Mouse (Mus musculus): ENCODE data around the gene Nmt2. TPM values are rescaled to one million over a fixed set of nuclear protein-coding genes. Genes with fewer than 3 reads are reported as not detected.

The Nmt2 gene
- polyA plus RNA-seq, 1 experiment from 2014 or later, result 38.8 TPM

DNA sequence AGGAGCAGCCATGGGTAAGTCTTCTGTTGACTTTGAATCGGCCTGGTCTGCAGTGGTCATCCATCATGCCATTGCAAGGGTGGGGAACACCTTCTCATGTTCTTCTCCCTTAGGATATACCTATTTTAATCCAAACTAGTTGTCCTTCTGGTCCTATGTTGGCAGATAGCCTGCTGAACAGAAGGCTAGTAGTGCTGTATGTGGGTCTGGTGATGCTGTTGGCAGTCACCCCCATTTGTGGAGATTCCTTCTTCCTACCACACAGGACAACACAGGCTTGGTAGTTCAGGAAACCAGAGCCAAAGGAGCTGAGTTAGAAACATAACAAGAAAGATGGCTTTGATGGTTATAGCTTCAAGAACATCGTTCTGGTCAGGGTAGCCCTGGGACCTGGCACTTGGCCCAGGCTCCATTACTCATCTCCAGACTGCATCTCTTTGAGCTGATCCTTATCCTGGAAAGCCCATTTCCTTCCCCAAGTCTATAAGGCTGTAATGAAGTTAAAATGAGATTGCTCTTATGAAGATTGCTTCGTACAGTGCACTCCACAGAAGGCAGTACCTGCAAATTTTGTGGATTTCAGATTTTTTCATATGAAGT, 21.5 kb downstream of the Nmt2 start:
- Histone ChIP-seq H3K4me1 (replicated peaks; ENCODE audit: control insufficient read depth, insufficient read depth, low read length) (no peaks in the 10 kb centered on the region), H3K27ac (ENCODE audit: low read length) (no peak overlapping the region), H3K9ac (ENCODE audit: low read length) (no peak overlapping the region), H3K4me3 (ENCODE audit: low read length) (no peak overlapping the region), H3K4me2 (ENCODE audit: low read depth, low read length) (no peak overlapping the region), H3K27me3 (ENCODE audit: control insufficient read depth, insufficient read depth, low read depth, low read length) (no peaks in the 10 kb centered on the region), H3K36me3 (ENCODE audit: control insufficient read depth, insufficient read depth, low read length) (peaks cover 4% of the 10 kb centered on the region), H3K9me3 (ENCODE audit: control insufficient read depth, low read length) (no peaks in the 10 kb centered on the region)
- WGBS, result 49% methylated on average over 3 of the region's 3 CpGs
- ATAC-seq (ENCODE audit: low read depth), result no peak

DNA sequence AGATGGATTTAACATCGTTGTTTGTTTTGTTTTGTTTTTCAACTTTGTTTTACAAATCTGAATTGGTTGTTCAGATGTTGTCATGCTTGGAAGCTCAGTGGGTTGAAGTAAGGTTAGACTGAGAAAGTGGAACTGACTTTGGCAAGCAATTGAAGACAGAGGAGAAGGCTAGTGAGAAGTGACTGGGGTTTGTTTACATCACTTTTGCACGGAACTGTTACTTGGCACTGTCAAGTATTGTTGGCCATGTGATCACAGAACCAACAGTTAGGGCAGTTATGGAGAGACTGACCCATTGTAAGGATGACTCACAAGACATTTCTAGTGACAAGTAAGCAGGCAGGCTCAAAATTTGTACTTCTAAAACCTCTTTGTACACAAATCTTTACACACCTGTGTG, 39.1 kb downstream of the Nmt2 start:
- Histone ChIP-seq H3K4me1 (replicated peaks; ENCODE audit: control insufficient read depth, insufficient read depth, low read length) (no peaks in the 10 kb centered on the region), H3K4me3 (ENCODE audit: low read length) (no peak overlapping the region), H3K9me3 (ENCODE audit: control insufficient read depth, low read length) (no peaks in the 10 kb centered on the region), H3K9ac (ENCODE audit: low read length) (no peak overlapping the region), H3K4me2 (ENCODE audit: low read depth, low read length) (no peak overlapping the region), H3K36me3 (ENCODE audit: control insufficient read depth, insufficient read depth, low read length) (peaks cover 20% of the 10 kb centered on the region), H3K27me3 (ENCODE audit: control insufficient read depth, insufficient read depth, low read depth, low read length) (no peaks in the 10 kb centered on the region), H3K27ac (ENCODE audit: low read length) (no peak overlapping the region)
- 54% methylated on average over 2 of the region's 2 CpGs for WGBS
- no peak for ATAC-seq (ENCODE audit: low read depth)

DNA sequence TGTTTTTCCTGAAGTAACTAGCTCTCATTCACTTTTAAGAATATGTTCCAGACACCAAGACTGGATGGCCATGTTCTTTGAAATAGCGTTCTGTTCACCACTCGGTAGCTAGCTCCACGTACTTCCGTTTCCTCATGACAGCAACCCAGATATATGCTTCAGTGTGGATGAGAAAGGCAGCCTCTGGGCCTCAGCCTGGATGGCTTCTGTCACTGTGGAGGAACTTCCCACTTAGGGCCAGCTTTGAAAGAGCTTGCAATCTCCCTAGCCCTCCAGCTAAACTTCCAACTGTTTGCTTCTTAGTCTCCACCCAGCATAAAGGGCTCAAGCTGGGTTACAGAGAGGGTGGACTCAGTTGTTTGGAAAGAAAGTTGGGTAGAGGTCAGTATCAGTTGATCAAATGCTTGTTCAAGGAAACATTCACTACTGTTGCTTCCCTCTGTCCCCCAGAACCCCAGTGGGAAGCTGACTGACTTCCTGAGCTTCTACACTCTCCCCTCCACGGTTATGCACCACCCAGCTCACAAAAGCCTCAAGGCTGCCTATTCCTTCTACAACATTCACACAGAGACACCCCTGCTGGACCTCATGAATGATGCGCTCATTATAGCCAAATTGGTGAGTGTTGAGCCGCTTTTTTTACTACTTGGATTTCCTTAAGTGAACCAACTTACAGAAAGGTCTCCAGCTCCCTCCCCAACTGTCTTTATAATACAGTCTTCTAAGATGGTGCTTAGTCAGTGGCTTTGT, 40.5 kb downstream of the Nmt2 start:
- no peak overlapping the region for H3K4me3 ChIP-seq (ENCODE audit: low read length)
- H3K27ac ChIP-seq (ENCODE audit: low read length), result no peak overlapping the region
- H3K9me3 ChIP-seq (ENCODE audit: control insufficient read depth, low read length), result no peaks in the 10 kb centered on the region
- peaks cover 23% of the 10 kb centered on the region for H3K36me3 ChIP-seq (ENCODE audit: control insufficient read depth, insufficient read depth, low read length)
- WGBS, result 91% methylated on average over 7 of the region's 7 CpGs
- H3K27me3 ChIP-seq (ENCODE audit: control insufficient read depth, insufficient read depth, low read depth, low read length), result no peaks in the 10 kb centered on the region
- no peak overlapping the region for H3K4me2 ChIP-seq (ENCODE audit: low read depth, low read length)
- H3K4me1 ChIP-seq (replicated peaks; ENCODE audit: control insufficient read depth, insufficient read depth, low read length), result no peaks in the 10 kb centered on the region
- no peak for ATAC-seq (ENCODE audit: low read depth)
- no peak overlapping the region for H3K9ac ChIP-seq (ENCODE audit: low read length)

DNA sequence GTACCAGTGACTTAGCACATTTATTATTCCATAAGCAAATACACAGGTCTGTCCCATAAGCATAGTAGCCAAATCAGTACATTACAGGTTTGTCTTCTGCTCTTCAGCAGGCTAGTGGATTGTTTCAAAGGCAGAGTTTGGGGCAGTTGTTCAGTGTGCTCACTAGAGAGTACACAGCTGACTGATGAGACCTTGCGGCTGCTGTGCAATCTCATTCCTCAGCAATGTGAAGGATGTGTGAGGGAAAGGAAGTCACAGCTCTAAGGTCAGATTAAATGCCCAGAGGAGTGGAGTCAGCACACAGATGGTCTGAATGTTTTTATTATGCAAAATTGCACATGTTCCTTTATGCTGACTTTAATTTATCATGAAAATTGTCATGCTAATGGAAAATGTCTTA, 42.5 kb downstream of the Nmt2 start:
- Histone ChIP-seq H3K4me1 (replicated peaks; ENCODE audit: control insufficient read depth, insufficient read depth, low read length) (peaks cover 12% of the 10 kb centered on the region), H3K27ac (ENCODE audit: low read length) (no peak overlapping the region), H3K4me3 (ENCODE audit: low read length) (no peak overlapping the region), H3K27me3 (ENCODE audit: control insufficient read depth, insufficient read depth, low read depth, low read length) (no peaks in the 10 kb centered on the region), H3K9me3 (ENCODE audit: control insufficient read depth, low read length) (no peaks in the 10 kb centered on the region), H3K9ac (ENCODE audit: low read length) (no peak overlapping the region), H3K4me2 (ENCODE audit: low read depth, low read length) (no peak overlapping the region), H3K36me3 (ENCODE audit: control insufficient read depth, insufficient read depth, low read length) (peaks cover 23% of the 10 kb centered on the region)
- WGBS, result 69% methylated on average over 1 of the region's 1 CpGs
- ATAC-seq (ENCODE audit: low read depth), result no peak

DNA sequence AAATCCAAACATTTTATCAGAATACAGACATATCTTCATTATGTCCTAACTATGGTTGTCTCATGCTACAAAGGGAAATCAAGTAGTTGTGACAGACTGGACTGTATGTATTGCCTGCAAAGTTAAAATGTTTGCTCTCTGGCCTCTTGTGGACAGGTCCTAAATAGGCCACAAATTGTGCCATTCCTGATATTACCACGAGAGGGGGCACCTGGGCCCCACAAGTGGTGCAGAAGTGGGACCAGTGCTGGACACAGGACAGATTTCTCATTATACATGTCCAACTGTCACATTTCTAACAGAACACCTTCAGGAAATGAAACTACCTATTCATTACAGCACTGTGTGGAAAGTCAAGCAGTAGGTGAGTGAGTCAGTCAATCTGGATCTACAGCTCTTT, 43.3 kb downstream of the Nmt2 start:
- H3K4me2 ChIP-seq (ENCODE audit: low read depth, low read length), result no peak overlapping the region
- H3K9me3 ChIP-seq (ENCODE audit: control insufficient read depth, low read length), result no peaks in the 10 kb centered on the region
- no peak; the same call in 1 of the 2 replicates for ATAC-seq (ENCODE audit: low read depth)
- H3K4me3 ChIP-seq (ENCODE audit: low read length), result no peak overlapping the region
- H3K27me3 ChIP-seq (ENCODE audit: control insufficient read depth, insufficient read depth, low read depth, low read length), result no peaks in the 10 kb centered on the region
- WGBS, result 34% methylated on average over 1 of the region's 1 CpGs
- H3K4me1 ChIP-seq (replicated peaks; ENCODE audit: control insufficient read depth, insufficient read depth, low read length), result peaks cover 16% of the 10 kb centered on the region
- no peak overlapping the region for H3K9ac ChIP-seq (ENCODE audit: low read length)
- H3K27ac ChIP-seq (ENCODE audit: low read length), result no peak overlapping the region
- peaks cover 23% of the 10 kb centered on the region for H3K36me3 ChIP-seq (ENCODE audit: control insufficient read depth, insufficient read depth, low read length)

DNA sequence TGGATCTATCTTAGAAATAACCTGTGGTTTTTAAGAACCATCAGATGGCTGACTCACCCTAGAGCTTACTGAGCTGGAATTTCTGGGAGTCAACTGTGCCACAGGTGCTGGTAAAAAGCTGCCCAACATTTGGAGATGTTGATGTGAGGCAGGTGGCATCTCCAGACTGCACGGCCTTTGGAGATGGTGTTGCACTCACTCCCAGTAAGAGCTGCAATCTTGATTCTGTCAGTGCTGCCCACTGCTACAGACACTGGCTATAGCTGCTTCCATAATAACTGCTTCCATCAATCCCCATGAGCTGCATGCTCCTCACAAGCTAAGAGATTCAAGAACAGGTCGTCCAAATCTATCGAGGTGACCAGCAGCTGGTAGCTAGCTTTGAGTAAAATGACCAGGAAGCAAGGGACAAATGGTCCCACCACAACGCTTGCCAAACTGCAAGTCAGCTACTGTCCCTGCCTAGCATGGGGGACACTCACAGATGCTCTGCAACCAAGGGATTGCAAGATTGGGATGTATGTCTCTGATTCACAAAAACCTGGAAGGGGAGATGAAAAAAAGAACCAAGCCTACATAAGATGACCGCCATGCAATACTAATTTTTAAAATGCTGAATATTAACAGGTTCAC, 47.2 kb downstream of the Nmt2 start:
- no peak for ATAC-seq (ENCODE audit: low read depth)
- peak overlapping the region; percentile 70 for H3K4me2 ChIP-seq (ENCODE audit: low read depth, low read length)
- H3K27ac ChIP-seq (ENCODE audit: low read length), result no peak overlapping the region
- WGBS, result 74% methylated on average over 5 of the region's 5 CpGs
- peaks cover 16% of the 10 kb centered on the region for H3K4me1 ChIP-seq (replicated peaks; ENCODE audit: control insufficient read depth, insufficient read depth, low read length)
- H3K36me3 ChIP-seq (ENCODE audit: control insufficient read depth, insufficient read depth, low read length), result peaks cover 11% of the 10 kb centered on the region
- H3K9ac ChIP-seq (ENCODE audit: low read length), result peak overlapping the region; percentile 79
- H3K9me3 ChIP-seq (ENCODE audit: control insufficient read depth, low read length), result no peaks in the 10 kb centered on the region
- H3K27me3 ChIP-seq (ENCODE audit: control insufficient read depth, insufficient read depth, low read depth, low read length), result peaks cover 2% of the 10 kb centered on the region; the same call in 1 of the 2 replicates
- peak overlapping the region; percentile 70 for H3K4me3 ChIP-seq (ENCODE audit: low read length)

DNA sequence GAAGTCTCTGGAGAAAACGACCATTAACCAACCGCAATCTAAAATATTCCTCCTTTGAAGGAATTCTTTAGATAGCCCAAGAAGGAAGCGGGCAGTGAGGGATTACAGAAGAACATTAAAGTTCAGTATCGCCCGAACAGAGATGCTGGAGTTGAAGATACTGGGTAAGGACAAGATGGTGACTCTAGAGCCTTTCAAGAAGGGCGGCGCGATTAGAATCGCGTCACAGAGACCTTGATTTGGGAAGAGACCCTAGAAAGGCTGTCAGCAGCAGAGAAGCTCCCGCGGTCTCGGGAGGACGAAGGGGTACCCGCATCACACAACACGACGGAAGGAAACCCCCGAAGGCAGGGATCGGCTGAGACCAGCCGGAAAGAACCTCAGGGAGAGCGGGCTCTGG, 48.0 kb downstream of the Nmt2 start:
- 1% methylated on average over 21 of the region's 21 CpGs for WGBS

DNA sequence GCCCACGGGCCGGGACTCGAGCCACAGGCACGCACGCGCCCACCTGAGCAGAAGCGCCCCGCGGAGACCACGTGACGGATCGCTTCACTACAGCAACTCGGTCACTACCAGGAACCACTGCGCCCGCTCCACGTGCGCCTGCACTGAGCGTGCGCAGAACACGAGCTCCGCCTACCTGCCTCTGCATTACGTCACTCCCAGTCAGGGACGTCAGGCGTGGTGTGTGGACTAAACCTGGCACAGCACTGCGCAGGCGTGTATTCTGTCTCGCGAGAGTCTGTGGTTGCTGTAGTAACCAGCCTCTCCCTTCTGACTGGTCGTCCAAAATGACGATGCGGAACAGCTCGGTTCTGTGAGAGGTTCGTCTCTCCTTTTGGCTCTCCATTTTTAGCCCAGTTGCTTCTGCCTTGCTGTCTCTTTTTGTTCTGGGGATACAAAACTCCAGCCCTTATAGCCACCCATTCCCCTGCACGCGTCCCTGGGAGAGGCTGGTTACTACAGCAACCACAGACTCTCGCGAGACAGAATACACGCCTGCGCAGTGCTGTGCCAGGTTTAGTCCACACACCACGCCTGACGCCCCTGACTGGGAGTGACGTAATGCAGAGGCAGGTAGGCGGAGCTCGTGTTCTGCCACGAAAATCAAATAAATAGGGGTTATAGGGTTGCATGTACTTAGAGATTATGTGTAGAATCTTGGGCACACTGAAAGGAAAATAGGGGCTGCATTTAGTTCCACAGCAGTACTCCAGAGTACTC, 48.7 kb downstream of the Nmt2 start, which contains the start of gene Rpp38:
Gene Rpp38, minus strand, starts transcription at position 160 of the 759 bp plus-strand sequence.
- peak within 1 kb of the TSS; percentile 79 for H3K9ac ChIP-seq (ENCODE audit: low read length)
- peak within 1 kb of the TSS; percentile 70 for H3K4me3 ChIP-seq (ENCODE audit: low read length)
- H3K4me2 ChIP-seq (ENCODE audit: low read depth, low read length), result peak within 1 kb of the TSS; percentile 70
- peak; percentile 98 for ATAC-seq (ENCODE audit: low read depth)
- WGBS, result under 1% methylated on average over 45 of the region's 45 CpGs
- H3K36me3 ChIP-seq (ENCODE audit: control insufficient read depth, insufficient read depth, low read length), result peaks cover 6% of the 10 kb centered on the region
- peaks cover 4% of the 10 kb centered on the region; the same call in 1 of the 2 replicates for H3K27me3 ChIP-seq (ENCODE audit: control insufficient read depth, insufficient read depth, low read depth, low read length)
- peak within 1 kb of the TSS; percentile 44 for H3K27ac ChIP-seq (ENCODE audit: low read length)
- no peaks in the 10 kb centered on the region for H3K9me3 ChIP-seq (ENCODE audit: control insufficient read depth, low read length)
- H3K4me1 ChIP-seq (replicated peaks; ENCODE audit: control insufficient read depth, insufficient read depth, low read length), result peaks cover 16% of the 10 kb centered on the region

More for the DNA sequence above, 48.0 kb downstream of the Nmt2 start:
- Histone ChIP-seq H3K36me3 (ENCODE audit: control insufficient read depth, insufficient read depth, low read length) (peaks cover 8% of the 10 kb centered on the region), H3K4me1 (replicated peaks; ENCODE audit: control insufficient read depth, insufficient read depth, low read length) (peaks cover 16% of the 10 kb centered on the region), H3K27me3 (ENCODE audit: control insufficient read depth, insufficient read depth, low read depth, low read length) (peaks cover 4% of the 10 kb centered on the region; the same call in 1 of the 2 replicates), H3K27ac (ENCODE audit: low read length) (peak overlapping the region; percentile 44), H3K9ac (ENCODE audit: low read length) (peak overlapping the region; percentile 79), H3K4me2 (ENCODE audit: low read depth, low read length) (peak overlapping the region; percentile 70), H3K4me3 (ENCODE audit: low read length) (peak overlapping the region; percentile 70), H3K9me3 (ENCODE audit: control insufficient read depth, low read length) (no peaks in the 10 kb centered on the region)
- no peak for ATAC-seq (ENCODE audit: low read depth)

Measured in lung, embryonic 16.5 days (tissue).